Mouse (Mus musculus) liver, embryonic 11.5 days (tissue): ENCODE data around the gene Stx8. TPM values are rescaled to one million over a fixed set of nuclear protein-coding genes. Genes with fewer than 3 reads are reported as not detected.

Source experiments
- ATAC-seq: fragments of 200-750 bp; cut with Nextera tagmentation; replicated peaks from 2 replicates; pipeline ENCODE4 v1.8.0; 2017; ENCODE audit warnings: moderate number of reproducible peaks, mild to moderate bottlenecking, moderate TSS enrichment, moderate library complexity; ENCODE audit not compliant: low FRiP score
- DNase-seq: peaks from one replicate; pipeline ENCODE4 v3.0.0-alpha.2; 2017; ENCODE audit warnings: low spot score
- H3K27ac ChIP-seq: fragments of 300-500 bp; sonication (generic); 2 replicates; pipeline ENCODE4 v1.5.1; 2014; ENCODE audit warnings: mild to moderate bottlenecking, low read depth, low read length, control low read depth
- H3K27me3 ChIP-seq: fragments of 300-500 bp; sonication (generic); replicated peaks from 2 replicates; pipeline ENCODE4 v1.6.1; 2014; ENCODE audit warnings: low read length, mixed read lengths; ENCODE audit not compliant: control insufficient read depth, insufficient read depth
- H3K36me3 ChIP-seq: fragments of 300-500 bp; sonication (generic); 2 replicates; pipeline ENCODE4 v1.6.1; 2014; ENCODE audit warnings: mild to moderate bottlenecking, low read length, moderate library complexity, mixed read lengths; ENCODE audit not compliant: control insufficient read depth, insufficient read depth
- H3K4me1 ChIP-seq: fragments of 300-500 bp; sonication (generic); replicated peaks from 2 replicates; pipeline ENCODE4 v1.6.1; 2014; ENCODE audit warnings: low read length, mixed read lengths; ENCODE audit not compliant: control insufficient read depth, insufficient read depth
- H3K4me2 ChIP-seq: fragments of 300-500 bp; sonication (generic); 2 replicates; pipeline ENCODE4 v1.6.1; 2014; ENCODE audit warnings: mild to moderate bottlenecking, control low read depth, moderate library complexity
- H3K4me3 ChIP-seq: fragments of 300-500 bp; sonication (generic); 2 replicates; pipeline ENCODE4 v1.5.1; 2014; ENCODE audit warnings: low read depth, low read length, control low read depth
- H3K9ac ChIP-seq: fragments of 300-500 bp; sonication (generic); 2 replicates; pipeline ENCODE4 v1.6.1; 2014; ENCODE audit warnings: low read depth, low read length, control low read depth
- H3K9me3 ChIP-seq: fragments of 300-500 bp; sonication (generic); 2 replicates; pipeline ENCODE4 v1.6.1; 2016; ENCODE audit warnings: low read length, inconsistent platforms, mixed read lengths; ENCODE audit not compliant: control insufficient read depth
- WGBS: fragments of 180-500 bp; shearing (Covaris S2); extraction: QIAGEN DNeasy Blood & Tissue Kit; methylation state at CpG from one replicate; pipeline ENCODE4 v1.1.7; 2014; 5-methylcytosine and 5-hydroxymethylcytosine counted together
- polyA plus RNA-seq: library from polyadenylated mRNA; unstranded; fragments of >200 nt; fragmentation: Nextera tagmentation; extraction: Ambion mirVana; gene quantifications from 2 replicates; pipeline ENCODE4 v1.2.1, GENCODE M21; 2014

Stx8 gene
- polyA plus RNA-seq, 1 experiment from 2014 or later, result 45.8 TPM

GRCm38 (mm10) chr11:67923720-67924119 lies 42.3 kb upstream of the Stx8 start:
- no peaks in the 10 kb centered on the region for H3K9me3 ChIP-seq
- WGBS, result 90% methylated on average over 5 of the region's 5 CpGs
- ATAC-seq (no peak), DNase-seq (no peak)
- peaks cover 33% of the 10 kb centered on the region for H3K27me3 ChIP-seq
- H3K4me1 ChIP-seq, result no peaks in the 10 kb centered on the region; the same call in 1 of the 2 replicates
- no peak overlapping the region for H3K27ac ChIP-seq
- H3K36me3 ChIP-seq, result no peaks in the 10 kb centered on the region
- no peak overlapping the region for H3K4me3 ChIP-seq
- H3K9ac ChIP-seq, result no peak overlapping the region
- H3K4me2 ChIP-seq, result no peak overlapping the region

GRCm38 (mm10) chr11:67925000-67925399 lies 41.0 kb upstream of the Stx8 start:
- H3K27ac ChIP-seq, result no peak overlapping the region

DNA sequence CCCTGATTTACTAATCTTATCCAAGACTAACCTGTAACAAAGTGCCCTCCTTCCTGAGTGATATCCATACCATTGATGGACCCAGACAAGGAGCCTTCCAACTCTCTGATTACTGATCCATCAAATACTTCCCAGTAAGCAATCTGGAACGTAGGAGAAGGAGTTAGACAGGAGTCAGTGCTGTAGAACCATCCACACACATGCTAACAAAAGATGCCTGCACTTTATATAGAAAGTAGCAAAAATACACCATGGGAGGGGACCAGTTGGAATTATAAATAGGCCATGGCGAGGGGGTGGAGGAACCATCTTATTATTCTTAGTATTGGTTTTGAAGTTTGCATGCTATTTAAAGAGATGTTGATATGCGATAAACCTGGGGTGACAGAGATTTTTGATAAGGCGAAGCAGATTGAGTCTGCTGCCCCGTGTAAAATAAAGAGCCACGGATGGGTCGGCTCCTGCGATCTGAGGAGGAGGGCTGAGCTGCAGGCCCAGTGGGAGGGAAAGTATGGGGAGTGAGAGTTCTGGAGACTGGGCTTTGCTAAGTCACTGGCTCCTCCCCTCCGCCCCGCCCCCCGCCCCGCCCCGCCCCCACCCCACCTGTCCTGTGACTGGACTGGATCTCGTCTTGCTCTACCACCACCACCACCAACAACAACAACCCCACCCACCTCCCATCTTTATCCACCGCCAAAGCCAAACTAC lies 39.5 kb upstream of the Stx8 start:
- no peaks in the 10 kb centered on the region for H3K9me3 ChIP-seq
- peaks cover 9% of the 10 kb centered on the region for H3K27me3 ChIP-seq
- H3K4me1 ChIP-seq, result no peaks in the 10 kb centered on the region; the same call in 1 of the 2 replicates
- H3K4me3 ChIP-seq, result no peak overlapping the region
- no peak overlapping the region for H3K9ac ChIP-seq
- ATAC-seq (no peak), DNase-seq (no peak)
- WGBS, result 17% methylated on average over 15 of the region's 15 CpGs
- no peak overlapping the region for H3K4me2 ChIP-seq
- H3K36me3 ChIP-seq, result no peaks in the 10 kb centered on the region
- no peak overlapping the region for H3K27ac ChIP-seq

More at GRCm38 (mm10) chr11:67925000-67925399, 41.0 kb upstream of the Stx8 start:
- Histone ChIP-seq H3K4me1 (no peaks in the 10 kb centered on the region; the same call in 1 of the 2 replicates), H3K9me3 (no peaks in the 10 kb centered on the region), H3K4me2 (no peak overlapping the region), H3K36me3 (no peaks in the 10 kb centered on the region), H3K4me3 (no peak overlapping the region), H3K9ac (no peak overlapping the region), H3K27me3 (peaks cover 24% of the 10 kb centered on the region)
- ATAC-seq (no peak), DNase-seq (no peak)
- WGBS, result 82% methylated on average over 13 of the region's 13 CpGs

DNA sequence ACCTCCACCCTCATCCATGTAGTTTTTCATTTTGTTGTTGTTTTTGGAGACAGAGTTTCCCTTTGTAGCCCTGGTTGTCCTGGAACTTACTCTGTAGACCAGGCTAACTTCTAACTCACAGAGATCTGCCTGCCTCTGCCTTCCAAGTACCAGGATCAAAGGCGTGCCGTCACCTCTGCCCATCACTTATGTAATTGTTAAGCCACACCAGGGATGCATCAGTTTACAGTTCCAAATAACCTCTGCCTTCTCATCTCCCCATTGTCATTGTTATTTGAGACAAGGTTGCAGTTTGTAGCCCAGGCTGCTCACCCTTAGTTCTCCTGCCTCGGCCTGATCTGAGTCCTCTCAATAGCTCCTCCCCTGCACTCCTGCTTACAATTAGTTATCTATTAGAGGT lies 33.8 kb upstream of the Stx8 start:
- no peaks in the 10 kb centered on the region for H3K4me1 ChIP-seq
- ATAC-seq (no peak), DNase-seq (no peak)
- WGBS, result 83% methylated on average over 3 of the region's 3 CpGs
- no peak overlapping the region for H3K4me3 ChIP-seq
- H3K4me2 ChIP-seq, result no peak overlapping the region
- H3K9me3 ChIP-seq, result no peaks in the 10 kb centered on the region
- no peaks in the 10 kb centered on the region for H3K36me3 ChIP-seq
- no peak overlapping the region for H3K9ac ChIP-seq
- H3K27ac ChIP-seq, result no peak overlapping the region
- H3K27me3 ChIP-seq, result no peaks in the 10 kb centered on the region; the same call in 1 of the 2 replicates

DNA sequence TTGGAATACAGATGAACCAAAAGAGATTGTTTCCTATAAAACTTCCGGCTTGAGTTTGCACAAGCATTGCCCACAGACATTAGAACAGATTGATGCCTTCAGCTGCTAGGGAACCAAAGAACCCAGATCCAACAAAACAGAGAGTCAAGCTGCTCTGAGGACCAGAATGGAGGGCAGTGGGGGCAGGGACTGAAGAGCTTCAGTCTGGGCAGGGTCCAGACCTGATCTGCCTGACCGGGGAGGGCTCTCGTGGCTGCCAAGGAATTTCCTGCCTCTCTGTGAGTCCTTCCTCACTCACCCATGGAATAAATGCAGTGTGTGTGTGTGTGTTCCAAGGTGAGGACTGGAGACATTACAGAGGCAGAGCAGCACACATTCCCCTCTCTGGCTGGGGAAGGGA lies 17.8 kb upstream of the Stx8 start:
- Histone ChIP-seq H3K27me3 (no peaks in the 10 kb centered on the region), H3K4me1 (no peaks in the 10 kb centered on the region), H3K36me3 (no peaks in the 10 kb centered on the region), H3K9ac (no peak overlapping the region), H3K27ac (no peak overlapping the region), H3K4me2 (no peak overlapping the region), H3K9me3 (no peaks in the 10 kb centered on the region), H3K4me3 (no peak overlapping the region)
- ATAC-seq (no peak), DNase-seq (peak; percentile 18)
- 54% methylated on average over 3 of the region's 3 CpGs for WGBS

- no peaks in the 10 kb centered on the region for H3K27me3 ChIP-seq
- no peak overlapping the region for H3K4me3 ChIP-seq
- 83% methylated on average over 9 of the region's 9 CpGs for WGBS
- ATAC-seq (no peak), DNase-seq (no peak)
- H3K9ac ChIP-seq, result no peak overlapping the region
- H3K36me3 ChIP-seq, result no peaks in the 10 kb centered on the region
- H3K4me1 ChIP-seq, result no peaks in the 10 kb centered on the region
- H3K9me3 ChIP-seq, result no peaks in the 10 kb centered on the region
- H3K4me2 ChIP-seq, result no peak overlapping the region
- no peak overlapping the region for H3K27ac ChIP-seq
Observed at GRCm38 (mm10) chr11:67949475-67949874, 16.5 kb upstream of the Stx8 start.

DNA sequence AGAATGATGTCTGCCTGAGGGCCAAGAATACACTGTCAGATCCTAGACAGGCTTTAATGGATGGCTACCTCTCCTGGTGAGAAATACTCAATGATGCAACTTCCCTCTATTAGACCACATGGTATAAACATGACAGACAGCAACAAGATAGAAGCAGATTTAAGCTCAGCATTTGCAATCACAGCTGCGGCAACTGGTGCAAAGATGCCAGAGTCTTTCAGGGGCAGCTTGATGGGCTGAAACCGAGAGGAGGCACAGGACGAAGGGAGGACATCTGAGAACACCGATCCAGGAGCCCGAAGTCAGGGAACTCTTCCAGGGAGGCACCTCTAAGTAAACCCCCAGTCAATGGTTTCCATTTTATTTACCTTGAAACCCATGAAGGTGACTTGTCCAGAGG lies 12.4 kb upstream of the Stx8 start:
- H3K4me2 ChIP-seq, result no peak overlapping the region
- H3K4me1 ChIP-seq, result no peaks in the 10 kb centered on the region
- no peaks in the 10 kb centered on the region for H3K9me3 ChIP-seq
- no peak overlapping the region for H3K27ac ChIP-seq
- no peaks in the 10 kb centered on the region for H3K27me3 ChIP-seq
- ATAC-seq, result no peak
- no peak overlapping the region for H3K9ac ChIP-seq
- H3K36me3 ChIP-seq, result no peaks in the 10 kb centered on the region
- no peak overlapping the region for H3K4me3 ChIP-seq
- no peak for DNase-seq
- WGBS, result 78% methylated on average over 5 of the region's 5 CpGs

DNA sequence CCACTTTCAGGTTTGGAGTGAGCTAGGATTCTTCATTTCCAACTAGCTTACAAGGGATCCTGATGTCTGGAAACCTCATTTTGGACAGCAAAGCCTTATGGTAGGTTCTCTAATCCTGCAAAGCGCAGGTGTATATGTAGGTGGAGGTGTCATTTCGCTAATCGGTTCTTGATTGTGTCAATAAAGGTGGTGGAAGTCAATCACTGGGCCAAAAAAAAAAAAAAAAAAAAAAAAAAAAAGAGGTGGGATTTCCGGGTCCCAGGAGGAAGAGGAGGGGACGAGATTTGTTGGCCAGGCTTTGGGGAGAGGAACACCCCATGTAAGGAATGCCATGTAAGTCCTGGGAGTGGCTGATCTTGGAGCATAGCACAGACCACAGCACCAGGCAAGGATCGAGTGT lies 11.6 kb upstream of the Stx8 start:
- H3K36me3 ChIP-seq, result no peaks in the 10 kb centered on the region
- H3K4me1 ChIP-seq, result no peaks in the 10 kb centered on the region
- WGBS, result 73% methylated on average over 6 of the region's 6 CpGs
- no peak overlapping the region for H3K27ac ChIP-seq
- no peak for DNase-seq
- no peak overlapping the region for H3K4me2 ChIP-seq
- no peak overlapping the region for H3K9ac ChIP-seq
- no peaks in the 10 kb centered on the region for H3K9me3 ChIP-seq
- no peak for ATAC-seq
- no peaks in the 10 kb centered on the region for H3K27me3 ChIP-seq
- H3K4me3 ChIP-seq, result no peak overlapping the region

GRCm38 (mm10) chr11:67964110-67964509 lies 1.9 kb upstream of the Stx8 start:
- Histone ChIP-seq H3K9ac (no peak overlapping the region), H3K4me1 (peaks cover 8% of the 10 kb centered on the region; the same call in 1 of the 2 replicates), H3K4me2 (no peak overlapping the region), H3K27me3 (no peaks in the 10 kb centered on the region), H3K36me3 (no peaks in the 10 kb centered on the region), H3K4me3 (no peak overlapping the region), H3K27ac (no peak overlapping the region), H3K9me3 (no peaks in the 10 kb centered on the region)
- 65% methylated on average over 6 of the region's 6 CpGs for WGBS
- no peak for DNase-seq
- no peak for ATAC-seq
